Mouse (Mus musculus): ENCODE measurements around the gene Inpp1.

- TF ChIP-seq EP300 (IDR thresholded peaks at IDR 0.05) (no peak), CTCF (IDR thresholded peaks at IDR 0.05) (no peak)
Observed at GRCm38 (mm10) chr1:52801651-52802050, 15.8 kb downstream of the Inpp1 start.

All from lung, postnatal 0 days (tissue).